Mouse (Mus musculus): ENCODE results near the gene Wwc1.
"Not testable (repeated sequence)": the region's sequence is repeated elsewhere in the genome, so short reads cannot be mapped to it uniquely, and the experiment has no call there.

Gene Wwc1

GRCm38 (mm10) chr11:35878559-35878897 lies 101.8 kb downstream of the Wwc1 start:
- DNase-seq (ENCODE audit: low spot score in 2 of 2): no peak

- DNase-seq (ENCODE audit: low spot score in 2 of 2): no peak
Observed at GRCm38 (mm10) chr11:35877651-35878558, 102.4 kb downstream of the Wwc1 start.

- no peak for DNase-seq (ENCODE audit: low spot score in 2 of 2)
Observed at GRCm38 (mm10) chr11:35873624-35874244, 106.6 kb downstream of the Wwc1 start.

GRCm38 (mm10) chr11:35870961-35871360 lies 109.4 kb downstream of the Wwc1 start:
- DNase-seq (ENCODE audit: low spot score in 2 of 2): no peak

GRCm38 (mm10) chr11:35866140-35866539 lies 114.2 kb downstream of the Wwc1 start:
- DNase-seq (ENCODE audit: low spot score in 2 of 2): no peak

GRCm38 (mm10) chr11:35864981-35865604 lies 115.2 kb downstream of the Wwc1 start:
- peak; percentile 79 to 82 for DNase-seq (ENCODE audit: low spot score in 2 of 2)

GRCm38 (mm10) chr11:35863653-35864052 lies 116.7 kb downstream of the Wwc1 start:
- peak; percentile 27 to 37 for DNase-seq (ENCODE audit: low spot score in 2 of 2)

GRCm38 (mm10) chr11:35857395-35858067 lies 122.8 kb downstream of the Wwc1 start:
- DNase-seq (ENCODE audit: low spot score in 2 of 2): no peak

- peak; percentile 43 to 56 for DNase-seq (ENCODE audit: low spot score in 2 of 2)
Observed at GRCm38 (mm10) chr11:35856359-35857040, 123.8 kb downstream of the Wwc1 start.

- DNase-seq (ENCODE audit: low spot score in 2 of 2): no peak
Observed at GRCm38 (mm10) chr11:35855567-35855966, 124.8 kb downstream of the Wwc1 start.

GRCm38 (mm10) chr11:35854941-35855340 lies 125.4 kb downstream of the Wwc1 start:
- DNase-seq (ENCODE audit: low spot score in 2 of 2): no peak

- DNase-seq (ENCODE audit: low spot score in 2 of 2): no peak
Observed at GRCm38 (mm10) chr11:35853651-35854050, 126.7 kb downstream of the Wwc1 start.

- DNase-seq (ENCODE audit: low spot score in 2 of 2): peak; percentile 26 to 41
Observed at GRCm38 (mm10) chr11:35852731-35853130, 127.6 kb downstream of the Wwc1 start.

- DNase-seq (ENCODE audit: low spot score in 2 of 2): no peak
Observed at GRCm38 (mm10) chr11:35844299-35844698, 136.0 kb downstream of the Wwc1 start.

- DNase-seq (ENCODE audit: low spot score in 2 of 2): not testable (repeated sequence)
Observed at GRCm38 (mm10) chr11:35842560-35842959, 137.8 kb downstream of the Wwc1 start.

GRCm38 (mm10) chr11:35841738-35842325 lies 138.5 kb downstream of the Wwc1 start:
- no peak for DNase-seq (ENCODE audit: low spot score in 2 of 2)

- not testable (repeated sequence) for DNase-seq (ENCODE audit: low spot score in 2 of 2)
Observed at GRCm38 (mm10) chr11:35840806-35841205, 139.5 kb downstream of the Wwc1 start.

GRCm38 (mm10) chr11:35840282-35840681 lies 140.0 kb downstream of the Wwc1 start:
- DNase-seq (ENCODE audit: low spot score in 2 of 2): no peak

GRCm38 (mm10) chr11:35838345-35839338 lies 141.7 kb downstream of the Wwc1 start:
- peak; percentile 65 to 75 for DNase-seq (ENCODE audit: low spot score in 2 of 2)

Measured in right cerebral cortex, adult 2 months (tissue).